Mouse (Mus musculus): ENCODE data around the gene Defa22.
"Not testable (repeated sequence)": the region's sequence is repeated elsewhere in the genome, so short reads cannot be mapped to it uniquely, and the experiment has no call there.

Gene Defa22

GRCm38 (mm10) chr8:21161977-21162376 is at the start of gene Defa22:
Gene Defa22 (plus strand): TSS chr8:21162277.
- DNase-seq = not testable (repeated sequence)

GRCm38 (mm10) chr8:21134342-21134741 is 27.7 kb upstream of the Defa22 start, which contains the start of gene Defa30:
Gene Defa30 (plus strand): TSS chr8:21134642.
- DNase-seq = not testable (repeated sequence)

GRCm38 (mm10) chr8:21191314-21191713 is 29.2 kb downstream of the Defa22 start, which contains the start of gene Defa31:
Gene Defa31 (plus strand): TSS chr8:21191614.
- not testable (repeated sequence) for DNase-seq

- not testable (repeated sequence) for DNase-seq
Observed at GRCm38 (mm10) chr8:21201261-21201660, 39.2 kb downstream of the Defa22 start, which contains the start of gene Gm15293. Gene Gm15293 (plus strand): TSS chr8:21201561.
